Mouse (Mus musculus): ENCODE results near the gene Qars. TPM values are rescaled to one million over a fixed set of nuclear protein-coding genes. Genes with fewer than 3 reads are reported as not detected.

Qars gene
- polyA plus RNA-seq, 1 experiment from 2014 or later: 120 TPM

DNA sequence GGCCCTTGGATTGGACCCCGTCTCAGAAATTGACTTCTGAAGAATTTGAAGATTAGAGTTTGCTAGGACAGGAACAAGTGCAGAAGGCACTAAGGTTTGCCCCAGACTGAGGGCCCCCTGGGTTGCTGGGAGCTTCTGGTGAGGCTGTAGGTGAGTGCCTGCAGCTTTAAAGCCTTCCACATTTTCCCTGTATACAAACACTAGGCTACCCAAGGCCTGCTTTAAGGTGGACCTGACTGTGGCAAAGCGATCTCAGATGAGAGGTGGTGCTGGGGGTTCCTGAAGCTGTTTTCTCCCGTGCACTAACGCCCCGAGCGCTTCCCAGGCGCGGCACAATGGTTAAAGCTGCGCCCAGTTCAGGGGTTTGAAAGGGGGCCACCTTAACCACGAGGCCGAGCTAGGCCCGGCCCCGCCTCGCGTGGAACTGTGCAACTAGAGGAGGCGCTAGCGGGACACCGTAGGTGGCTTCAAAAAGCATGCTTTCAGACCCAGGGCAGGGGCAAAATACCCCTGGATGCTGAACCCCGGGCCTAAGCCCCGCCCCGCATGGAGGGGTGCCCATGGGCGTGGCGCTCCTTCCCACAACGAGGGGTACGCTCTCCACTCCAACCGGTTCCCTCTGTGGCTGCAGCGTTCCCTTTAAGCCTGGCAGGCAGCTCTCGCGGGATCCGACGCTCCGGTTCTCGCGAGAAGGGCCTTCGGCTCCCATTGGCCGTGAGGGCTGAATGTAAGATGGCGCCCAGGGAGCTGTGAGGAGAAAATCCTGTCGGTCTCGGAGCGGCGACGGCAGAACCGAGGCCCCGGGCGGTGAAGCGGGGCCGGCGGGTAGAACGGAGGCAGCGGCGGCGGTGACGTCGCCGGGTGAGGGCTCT, 9.1 kb downstream of the Qars start, which contains the start of gene Qrich1:
TSS of gene Qrich1 (plus strand) at position 427 of the 872 bp plus-strand sequence.
- ATAC-seq (ENCODE audit: insufficient read depth, low FRiP score, low TSS enrichment) (peak; percentile 96), DNase-seq (ENCODE audit: low spot score) (peak; percentile 98)
- H3K4me2 ChIP-seq (ENCODE audit: low read depth): peak within 1 kb of the TSS; percentile 64
- peaks cover 19% of the 10 kb centered on the region for H3K36me3 ChIP-seq (ENCODE audit: control insufficient read depth, insufficient read depth, low read length)
- peak within 1 kb of the TSS; percentile 91 for H3K4me3 ChIP-seq (ENCODE audit: low read depth, low read length)
- H3K27ac ChIP-seq (ENCODE audit: low read depth, low read length): peak within 1 kb of the TSS; percentile 99
- H3K4me1 ChIP-seq (ENCODE audit: control insufficient read depth, insufficient read depth, low read length): peaks cover 13% of the 10 kb centered on the region; the same call in 1 of the 2 replicates
- 1% methylated on average over 37 of the region's 55 CpGs for WGBS
- H3K27me3 ChIP-seq (ENCODE audit: control insufficient read depth, insufficient read depth, low read length): no peaks in the 10 kb centered on the region
- peak within 1 kb of the TSS; percentile 99 for H3K9ac ChIP-seq (ENCODE audit: low read length)
- no peaks in the 10 kb centered on the region for H3K9me3 ChIP-seq (ENCODE audit: control insufficient read depth, low read length)

GRCm38 (mm10) chr9:108517253-108517930, 9.9 kb downstream of the Qars start:
- peaks cover 13% of the 10 kb centered on the region; the same call in 1 of the 2 replicates for H3K4me1 ChIP-seq (ENCODE audit: control insufficient read depth, insufficient read depth, low read length)
- ATAC-seq (ENCODE audit: insufficient read depth, low FRiP score, low TSS enrichment) (peak; percentile 76), DNase-seq (ENCODE audit: low spot score) (peak; percentile 91)
- H3K9me3 ChIP-seq (ENCODE audit: control insufficient read depth, low read length): no peaks in the 10 kb centered on the region
- H3K36me3 ChIP-seq (ENCODE audit: control insufficient read depth, insufficient read depth, low read length): peaks cover 18% of the 10 kb centered on the region
- peak overlapping the region; percentile 64 for H3K4me2 ChIP-seq (ENCODE audit: low read depth)
- no peaks in the 10 kb centered on the region for H3K27me3 ChIP-seq (ENCODE audit: control insufficient read depth, insufficient read depth, low read length)
- H3K27ac ChIP-seq (ENCODE audit: low read depth, low read length): peak overlapping the region; percentile 99
- peak overlapping the region; percentile 99 for H3K9ac ChIP-seq (ENCODE audit: low read length)
- under 1% methylated on average over 86 of the region's 95 CpGs for WGBS
- peak overlapping the region; percentile 91 for H3K4me3 ChIP-seq (ENCODE audit: low read depth, low read length)

GRCm38 (mm10) chr9:108517931-108518332, 10.4 kb downstream of the Qars start:
- peak overlapping the region; percentile 64 for H3K4me2 ChIP-seq (ENCODE audit: low read depth)
- H3K4me3 ChIP-seq (ENCODE audit: low read depth, low read length): peak overlapping the region; percentile 91
- WGBS: 0% methylated on average over 13 of the region's 13 CpGs
- H3K36me3 ChIP-seq (ENCODE audit: control insufficient read depth, insufficient read depth, low read length): peaks cover 14% of the 10 kb centered on the region
- no peak for DNase-seq (ENCODE audit: low spot score)
- peaks cover 13% of the 10 kb centered on the region; the same call in 1 of the 2 replicates for H3K4me1 ChIP-seq (ENCODE audit: control insufficient read depth, insufficient read depth, low read length)
- H3K27ac ChIP-seq (ENCODE audit: low read depth, low read length): peak overlapping the region; percentile 99
- no peaks in the 10 kb centered on the region for H3K9me3 ChIP-seq (ENCODE audit: control insufficient read depth, low read length)
- peak overlapping the region; percentile 99 for H3K9ac ChIP-seq (ENCODE audit: low read length)
- ATAC-seq (ENCODE audit: insufficient read depth, low FRiP score, low TSS enrichment): peak; percentile 49
- H3K27me3 ChIP-seq (ENCODE audit: control insufficient read depth, insufficient read depth, low read length): no peaks in the 10 kb centered on the region

GRCm38 (mm10) chr9:108521604-108522003, 14.1 kb downstream of the Qars start:
- Histone ChIP-seq H3K9me3 (ENCODE audit: control insufficient read depth, low read length) (no peaks in the 10 kb centered on the region), H3K27ac (ENCODE audit: low read depth, low read length) (no peak overlapping the region), H3K36me3 (ENCODE audit: control insufficient read depth, insufficient read depth, low read length) (0 out of 2 replicates have a peak, but pooled peaks cover 3% of the 10 kb centered on the region), H3K4me1 (ENCODE audit: control insufficient read depth, insufficient read depth, low read length) (peaks cover 8% of the 10 kb centered on the region; the same call in 1 of the 2 replicates), H3K4me3 (ENCODE audit: low read depth, low read length) (no peak overlapping the region), H3K9ac (ENCODE audit: low read length) (no peak overlapping the region), H3K4me2 (ENCODE audit: low read depth) (no peak overlapping the region), H3K27me3 (ENCODE audit: control insufficient read depth, insufficient read depth, low read length) (no peaks in the 10 kb centered on the region)
- ATAC-seq (ENCODE audit: insufficient read depth, low FRiP score, low TSS enrichment) (no peak), DNase-seq (ENCODE audit: low spot score) (no peak)
- WGBS: 91% methylated on average over 2 of the region's 2 CpGs

- 95% methylated on average over 4 of the region's 4 CpGs for WGBS
- no peak for ATAC-seq (ENCODE audit: insufficient read depth, low FRiP score, low TSS enrichment)
Observed at GRCm38 (mm10) chr9:108523341-108523740, 15.8 kb downstream of the Qars start.

GRCm38 (mm10) chr9:108525400-108525799, 17.9 kb downstream of the Qars start:
- no peak overlapping the region for H3K4me3 ChIP-seq (ENCODE audit: low read depth, low read length)
- no peak overlapping the region for H3K4me2 ChIP-seq (ENCODE audit: low read depth)
- H3K27me3 ChIP-seq (ENCODE audit: control insufficient read depth, insufficient read depth, low read length): no peaks in the 10 kb centered on the region
- ATAC-seq (ENCODE audit: insufficient read depth, low FRiP score, low TSS enrichment) (no peak), DNase-seq (ENCODE audit: low spot score) (no peak)
- H3K4me1 ChIP-seq (ENCODE audit: control insufficient read depth, insufficient read depth, low read length): no peaks in the 10 kb centered on the region
- WGBS: 80% methylated on average over 3 of the region's 3 CpGs
- peaks cover 8% of the 10 kb centered on the region; the same call in 1 of the 2 replicates for H3K36me3 ChIP-seq (ENCODE audit: control insufficient read depth, insufficient read depth, low read length)
- no peak overlapping the region for H3K9ac ChIP-seq (ENCODE audit: low read length)
- H3K9me3 ChIP-seq (ENCODE audit: control insufficient read depth, low read length): no peaks in the 10 kb centered on the region
- H3K27ac ChIP-seq (ENCODE audit: low read depth, low read length): no peak overlapping the region

More at GRCm38 (mm10) chr9:108523341-108523740, 15.8 kb downstream of the Qars start:
- Histone ChIP-seq H3K36me3 (ENCODE audit: control insufficient read depth, insufficient read depth, low read length) (0 out of 2 replicates have a peak, but pooled peaks cover 3% of the 10 kb centered on the region), H3K4me2 (ENCODE audit: low read depth) (no peak overlapping the region), H3K27ac (ENCODE audit: low read depth, low read length) (no peak overlapping the region), H3K27me3 (ENCODE audit: control insufficient read depth, insufficient read depth, low read length) (no peaks in the 10 kb centered on the region), H3K4me3 (ENCODE audit: low read depth, low read length) (no peak overlapping the region), H3K9ac (ENCODE audit: low read length) (no peak overlapping the region), H3K4me1 (ENCODE audit: control insufficient read depth, insufficient read depth, low read length) (peaks cover 8% of the 10 kb centered on the region; the same call in 1 of the 2 replicates), H3K9me3 (ENCODE audit: control insufficient read depth, low read length) (no peaks in the 10 kb centered on the region)
- no peak for DNase-seq (ENCODE audit: low spot score)

DNA sequence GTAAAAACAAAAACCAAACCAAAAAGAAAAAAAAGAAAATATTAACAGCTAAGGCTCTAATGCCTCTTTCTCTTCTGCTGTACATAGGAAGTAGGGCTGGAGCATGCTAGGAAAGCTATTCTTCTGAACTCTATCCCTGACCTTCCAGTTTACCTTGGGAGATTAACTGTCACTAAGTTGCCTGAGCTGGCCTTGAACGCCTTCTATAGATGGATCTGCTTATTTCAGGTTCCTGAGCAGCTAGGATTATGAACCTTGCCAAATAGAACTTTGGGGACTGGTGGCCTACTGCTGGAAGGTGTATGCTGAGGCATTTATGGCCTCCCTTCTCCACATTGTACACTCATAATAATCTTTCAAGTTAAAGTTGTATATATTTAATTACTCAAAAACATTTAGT, 23.4 kb downstream of the Qars start:
- Histone ChIP-seq H3K4me2 (ENCODE audit: low read depth) (no peak overlapping the region), H3K4me1 (ENCODE audit: control insufficient read depth, insufficient read depth, low read length) (no peaks in the 10 kb centered on the region), H3K9me3 (ENCODE audit: control insufficient read depth, low read length) (no peaks in the 10 kb centered on the region), H3K4me3 (ENCODE audit: low read depth, low read length) (no peak overlapping the region), H3K36me3 (ENCODE audit: control insufficient read depth, insufficient read depth, low read length) (peaks cover 28% of the 10 kb centered on the region), H3K9ac (ENCODE audit: low read length) (no peak overlapping the region), H3K27ac (ENCODE audit: low read depth, low read length) (no peak overlapping the region), H3K27me3 (ENCODE audit: control insufficient read depth, insufficient read depth, low read length) (no peaks in the 10 kb centered on the region)
- ATAC-seq (ENCODE audit: insufficient read depth, low FRiP score, low TSS enrichment) (no peak), DNase-seq (ENCODE audit: low spot score) (no peak)
- 95% methylated on average over 1 of the region's 1 CpGs for WGBS

DNA sequence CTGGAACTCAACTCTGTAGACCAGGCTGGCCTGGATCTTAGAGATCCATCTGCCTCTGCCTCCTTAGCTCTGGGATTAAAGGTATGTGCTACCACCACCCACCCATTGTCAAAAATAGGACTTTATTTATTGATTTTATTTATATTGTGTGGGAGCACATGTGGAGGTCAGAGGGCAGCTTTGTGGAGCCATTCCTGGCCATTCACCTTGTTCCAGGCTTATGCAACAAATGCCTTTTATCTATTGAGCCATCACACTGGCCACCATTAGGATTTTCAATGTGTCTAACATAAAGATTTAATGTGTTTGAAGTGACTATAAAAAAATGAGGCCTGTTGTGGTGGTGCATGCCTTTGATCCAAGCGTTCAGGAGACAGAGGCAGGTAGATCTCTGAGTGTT, 24.0 kb downstream of the Qars start:
- H3K9ac ChIP-seq (ENCODE audit: low read length): no peak overlapping the region
- ATAC-seq (ENCODE audit: insufficient read depth, low FRiP score, low TSS enrichment) (no peak), DNase-seq (ENCODE audit: low spot score) (no peak)
- H3K27me3 ChIP-seq (ENCODE audit: control insufficient read depth, insufficient read depth, low read length): no peaks in the 10 kb centered on the region
- WGBS: 96% methylated on average over 1 of the region's 1 CpGs
- H3K4me2 ChIP-seq (ENCODE audit: low read depth): no peak overlapping the region
- no peak overlapping the region for H3K27ac ChIP-seq (ENCODE audit: low read depth, low read length)
- H3K4me1 ChIP-seq (ENCODE audit: control insufficient read depth, insufficient read depth, low read length): no peaks in the 10 kb centered on the region
- peaks cover 30% of the 10 kb centered on the region for H3K36me3 ChIP-seq (ENCODE audit: control insufficient read depth, insufficient read depth, low read length)
- no peaks in the 10 kb centered on the region for H3K9me3 ChIP-seq (ENCODE audit: control insufficient read depth, low read length)
- H3K4me3 ChIP-seq (ENCODE audit: low read depth, low read length): no peak overlapping the region
